Mouse (Mus musculus) lung, embryonic 14.5 days (tissue): ENCODE data around the gene Sbno2. TPM values are rescaled to one million over a fixed set of nuclear protein-coding genes. Genes with fewer than 3 reads are reported as not detected.
A peak's percentile ranks its signal among the peaks of the same experiment; 100 is the strongest.

ENCODE experiments used
- ATAC-seq: fragments of 200-750 bp; cut with Nextera tagmentation; 2 replicates; pipeline ENCODE4 v1.8.0; 2017; ENCODE audit warnings: mild to moderate bottlenecking, moderate TSS enrichment, moderate library complexity; ENCODE audit not compliant: insufficient read depth
- DNase-seq: peaks from one replicate; pipeline ENCODE4 v3.0.0-alpha.2; 2015
- H3K27ac ChIP-seq: fragments of 300-500 bp; sonication (generic); 2 replicates; pipeline ENCODE4 v1.5.1; 2014; ENCODE audit warnings: low read depth, mild to moderate bottlenecking, moderate library complexity
- H3K27me3 ChIP-seq: fragments of 300-500 bp; sonication (generic); 2 replicates; pipeline ENCODE4 v1.6.1; 2014; ENCODE audit warnings: low read length, control low read depth; ENCODE audit not compliant: insufficient read depth
- H3K36me3 ChIP-seq: fragments of 300-500 bp; sonication (generic); 2 replicates; pipeline ENCODE4 v1.6.1; 2014; ENCODE audit warnings: control low read depth; ENCODE audit not compliant: insufficient read depth
- H3K4me1 ChIP-seq: fragments of 300-500 bp; sonication (generic); 2 replicates; pipeline ENCODE4 v1.6.1; 2014; ENCODE audit warnings: antibody characterized with exemption, control low read depth; ENCODE audit not compliant: insufficient read depth
- H3K4me2 ChIP-seq: fragments of 300-500 bp; sonication (generic); 2 replicates; pipeline ENCODE4 v1.6.1; 2014; ENCODE audit warnings: mild to moderate bottlenecking
- H3K4me3 ChIP-seq: fragments of 300-500 bp; sonication (generic); 2 replicates; pipeline ENCODE4 v1.5.1; 2014; ENCODE audit warnings: low read depth, low read length
- H3K9ac ChIP-seq: fragments of 300-500 bp; sonication (generic); 2 replicates; pipeline ENCODE4 v1.6.1; 2014
- H3K9me3 ChIP-seq: fragments of 300-500 bp; sonication (generic); 2 replicates; pipeline ENCODE4 v1.6.1; 2016; ENCODE audit warnings: low read depth, low read length, control low read depth
- CTCF ChIP-seq: IDR thresholded peaks from 2 replicates; pipeline ENCODE4 v1.5.1; 2016; ENCODE audit warnings: antibody characterized with exemption, low read depth
- WGBS: fragments of 180-500 bp; shearing (Covaris S2); extraction: QIAGEN DNeasy Blood & Tissue Kit; methylation state at CpG from one replicate; pipeline ENCODE4 v1.1.7; 2014; 5-methylcytosine and 5-hydroxymethylcytosine counted together
- polyA plus RNA-seq: library from polyadenylated mRNA; unstranded; fragments of >200 nt; fragmentation: Nextera tagmentation; extraction: Ambion mirVana; gene quantifications from 2 replicates; pipeline ENCODE4 v1.2.1, GENCODE M21; 2014

Sbno2 gene
- polyA plus RNA-seq, 1 experiment from 2014 or later, result 16.3 TPM

DNA sequence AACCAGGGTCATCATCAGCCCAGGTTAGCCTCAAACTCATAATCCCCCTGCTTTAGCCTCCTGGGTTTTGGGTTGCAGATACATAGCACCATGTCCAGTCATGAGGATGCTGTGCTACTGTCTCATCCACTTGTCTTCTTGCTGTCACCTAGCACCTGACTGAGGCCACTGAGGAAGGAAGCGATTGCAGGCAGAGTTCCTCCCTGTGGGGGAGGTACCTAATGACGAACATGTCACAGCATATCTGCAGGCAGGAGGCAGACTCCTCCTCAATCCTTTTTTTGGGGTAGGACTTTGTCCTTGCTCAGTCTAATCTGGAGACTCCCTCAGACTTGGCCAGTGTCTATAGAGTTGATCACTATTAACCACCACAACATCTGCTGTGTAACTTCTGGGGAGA is 16.3 kb upstream of the Sbno2 start:
- H3K9me3 ChIP-seq, result no peaks in the 10 kb centered on the region
- ATAC-seq (no peak), DNase-seq (no peak)
- 92% methylated on average over 2 of the region's 2 CpGs for WGBS
- no peak overlapping the region for H3K4me2 ChIP-seq
- TF ChIP-seq CTCF, result no peak
- H3K27me3 ChIP-seq, result no peaks in the 10 kb centered on the region
- H3K36me3 ChIP-seq, result peaks cover 76% of the 10 kb centered on the region
- no peak overlapping the region for H3K4me3 ChIP-seq
- peaks cover 19% of the 10 kb centered on the region for H3K4me1 ChIP-seq
- H3K9ac ChIP-seq, result no peak overlapping the region
- H3K27ac ChIP-seq, result no peak overlapping the region

DNA sequence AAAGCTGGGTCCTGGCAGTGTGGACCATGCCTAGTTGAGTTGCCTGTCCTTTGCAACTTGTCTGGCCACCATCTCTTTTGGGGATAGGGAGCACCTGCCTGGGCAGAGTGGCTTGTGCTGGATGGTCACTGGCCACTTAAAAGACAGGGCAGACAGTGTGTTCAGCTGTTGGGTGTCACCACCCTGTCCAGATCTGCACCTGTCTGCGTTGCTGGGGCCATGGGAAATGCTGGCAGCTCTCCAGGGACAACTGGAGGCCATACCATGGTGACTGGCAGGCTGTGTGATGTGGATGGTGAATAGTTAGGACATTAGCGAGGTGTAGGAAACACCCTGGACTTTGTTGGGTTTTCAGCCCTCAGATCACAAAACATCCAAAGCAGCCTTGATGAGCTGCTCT is 14.8 kb upstream of the Sbno2 start:
- no peak for TF ChIP-seq CTCF
- peaks cover 19% of the 10 kb centered on the region for H3K4me1 ChIP-seq
- H3K27me3 ChIP-seq, result no peaks in the 10 kb centered on the region
- no peak overlapping the region for H3K4me2 ChIP-seq
- peaks cover 61% of the 10 kb centered on the region for H3K36me3 ChIP-seq
- no peak for ATAC-seq
- no peak overlapping the region for H3K9ac ChIP-seq
- no peak overlapping the region for H3K4me3 ChIP-seq
- DNase-seq, result no peak
- no peaks in the 10 kb centered on the region for H3K9me3 ChIP-seq
- no peak overlapping the region for H3K27ac ChIP-seq
- WGBS, result 51% methylated on average over 2 of the region's 2 CpGs

DNA sequence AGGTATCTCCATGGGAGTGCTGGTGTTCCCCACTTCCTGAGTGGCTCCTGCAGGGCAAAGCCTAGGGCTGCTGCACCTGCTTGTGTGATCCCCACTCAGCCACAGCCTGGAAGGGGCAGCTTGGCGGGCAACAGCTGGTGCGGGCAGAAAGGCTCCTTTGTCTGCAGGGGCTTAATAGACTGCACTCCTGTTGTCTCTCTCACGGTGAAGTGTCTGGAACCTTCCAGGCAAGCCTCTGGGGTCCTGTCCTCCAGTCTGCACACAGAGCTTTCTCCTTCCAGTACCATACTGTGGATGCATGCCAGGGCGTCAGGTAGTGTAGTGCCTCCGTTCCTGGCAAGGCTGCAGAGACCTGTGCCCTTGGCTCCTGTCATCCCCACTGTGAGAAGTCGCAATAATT is 13.2 kb upstream of the Sbno2 start:
- Histone ChIP-seq H3K4me3 (peak overlapping the region; percentile 97), H3K27me3 (no peaks in the 10 kb centered on the region), H3K36me3 (peaks cover 52% of the 10 kb centered on the region), H3K9ac (peak overlapping the region; percentile 91; the same call in 1 of the 2 replicates), H3K9me3 (no peaks in the 10 kb centered on the region), H3K4me2 (peak overlapping the region; percentile 91), H3K27ac (peak overlapping the region; percentile 8; the same call in 1 of the 2 replicates), H3K4me1 (peaks cover 19% of the 10 kb centered on the region)
- ATAC-seq (no peak), DNase-seq (no peak)
- no peak for TF ChIP-seq CTCF
- 66% methylated on average over 6 of the region's 6 CpGs for WGBS

DNA sequence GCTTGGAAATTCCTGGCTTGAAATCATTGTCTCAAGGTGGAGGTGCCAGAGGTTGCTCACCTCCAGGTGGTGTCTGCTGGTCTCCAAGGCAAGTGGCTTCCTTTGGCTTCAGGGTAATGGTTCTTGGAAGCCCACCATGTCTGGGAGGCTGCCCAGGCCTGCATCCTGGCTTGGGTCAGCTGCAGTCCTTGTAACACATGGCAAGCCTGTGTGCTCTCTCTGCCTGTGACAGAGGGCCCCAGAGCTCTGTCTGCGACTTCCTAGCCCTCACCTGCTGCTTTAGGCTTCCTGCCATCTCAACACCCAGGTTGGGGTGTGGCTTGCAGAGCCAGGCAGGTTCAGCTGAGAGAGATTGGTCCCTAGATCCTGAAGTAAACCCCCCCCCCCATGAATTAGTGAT is 12.4 kb upstream of the Sbno2 start:
- H3K9me3 ChIP-seq, result no peaks in the 10 kb centered on the region
- H3K27ac ChIP-seq, result 0 out of 2 replicates have a peak overlapping the region, but pooled peaks have one; percentile 8
- peak overlapping the region; percentile 97 for H3K4me3 ChIP-seq
- ATAC-seq (no peak), DNase-seq (no peak)
- 34% methylated on average over 1 of the region's 1 CpGs for WGBS
- peaks cover 19% of the 10 kb centered on the region for H3K4me1 ChIP-seq
- TF ChIP-seq CTCF, result no peak
- H3K4me2 ChIP-seq, result peak overlapping the region; percentile 91
- peaks cover 46% of the 10 kb centered on the region for H3K36me3 ChIP-seq
- no peaks in the 10 kb centered on the region for H3K27me3 ChIP-seq
- H3K9ac ChIP-seq, result peak overlapping the region; percentile 91

DNA sequence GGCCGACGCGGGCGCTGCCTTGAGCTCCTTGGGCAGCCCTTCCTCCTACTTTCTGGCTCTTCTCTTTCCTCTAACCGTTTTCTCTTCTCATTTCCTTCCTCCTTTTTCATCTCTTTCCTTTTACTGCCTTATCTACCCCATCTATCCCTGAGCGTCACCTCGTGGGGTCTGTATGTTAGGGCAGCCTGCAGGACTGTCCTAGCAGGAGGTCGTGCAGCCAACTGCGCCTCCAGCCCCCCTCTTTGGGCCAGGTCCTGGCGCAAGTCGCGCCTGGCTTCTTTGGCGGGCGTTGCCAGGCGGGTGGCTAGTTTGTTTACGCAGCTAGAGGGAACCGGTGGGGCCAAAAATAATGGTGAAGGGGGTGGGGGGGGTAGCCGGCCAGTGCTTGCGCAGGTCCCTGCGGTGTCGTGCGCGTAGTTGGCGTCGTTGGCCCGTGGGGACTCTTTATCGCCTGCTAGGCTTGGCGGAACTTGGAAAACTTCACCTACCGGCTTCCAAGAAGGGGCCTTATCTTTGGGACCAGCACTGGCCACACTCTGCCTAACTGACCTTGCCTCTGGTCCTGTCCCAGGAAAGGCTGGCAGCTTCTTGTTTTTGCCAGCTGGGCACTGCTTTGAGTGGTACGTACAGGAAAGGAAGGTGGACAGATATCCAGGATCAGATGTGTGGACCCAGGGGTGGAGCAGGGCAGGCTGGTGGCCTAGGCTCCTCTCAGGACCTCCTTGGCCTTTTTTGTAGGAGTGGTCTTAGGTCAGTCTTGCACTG is 11.7 kb upstream of the Sbno2 start:
- peak overlapping the region; percentile 97 for H3K4me3 ChIP-seq
- 0 out of 2 replicates have a peak overlapping the region, but pooled peaks have one; percentile 15 for H3K27ac ChIP-seq
- H3K9ac ChIP-seq, result peak overlapping the region; percentile 91
- under 1% methylated on average over 30 of the region's 30 CpGs for WGBS
- H3K9me3 ChIP-seq, result no peaks in the 10 kb centered on the region
- ATAC-seq (no peak), DNase-seq (peak; percentile 49)
- peak; percentile 13; the same call in 1 of the 2 replicates for TF ChIP-seq CTCF
- H3K27me3 ChIP-seq, result no peaks in the 10 kb centered on the region
- peak overlapping the region; percentile 91 for H3K4me2 ChIP-seq
- H3K36me3 ChIP-seq, result peaks cover 44% of the 10 kb centered on the region
- H3K4me1 ChIP-seq, result peaks cover 19% of the 10 kb centered on the region

DNA sequence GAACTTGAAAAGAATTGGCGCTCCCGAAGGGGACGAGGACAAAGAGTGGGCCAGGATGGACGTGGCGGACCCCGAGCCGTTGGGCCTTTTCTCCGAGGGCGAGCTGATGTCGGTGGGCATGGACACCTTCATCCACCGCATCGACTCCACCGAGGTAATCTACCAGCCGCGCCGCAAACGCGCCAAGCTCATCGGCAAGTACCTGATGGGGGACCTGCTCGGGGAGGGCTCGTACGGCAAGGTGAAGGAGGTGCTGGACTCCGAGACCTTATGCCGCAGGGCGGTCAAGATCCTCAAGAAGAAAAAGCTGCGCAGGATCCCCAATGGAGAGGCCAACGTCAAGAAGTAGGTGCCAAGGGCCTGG is 11.2 kb upstream of the Sbno2 start:
- Histone ChIP-seq H3K27ac (0 out of 2 replicates have a peak overlapping the region, but pooled peaks have one; percentile 84), H3K36me3 (peaks cover 38% of the 10 kb centered on the region), H3K27me3 (no peaks in the 10 kb centered on the region), H3K9me3 (no peaks in the 10 kb centered on the region), H3K4me1 (peaks cover 19% of the 10 kb centered on the region), H3K9ac (peak overlapping the region; percentile 91), H3K4me2 (peak overlapping the region; percentile 91), H3K4me3 (peak overlapping the region; percentile 97)
- DNase-seq, result peak; percentile 45
- under 1% methylated on average over 27 of the region's 27 CpGs for WGBS
- no peak for ATAC-seq
- TF ChIP-seq CTCF, result no peak

DNA sequence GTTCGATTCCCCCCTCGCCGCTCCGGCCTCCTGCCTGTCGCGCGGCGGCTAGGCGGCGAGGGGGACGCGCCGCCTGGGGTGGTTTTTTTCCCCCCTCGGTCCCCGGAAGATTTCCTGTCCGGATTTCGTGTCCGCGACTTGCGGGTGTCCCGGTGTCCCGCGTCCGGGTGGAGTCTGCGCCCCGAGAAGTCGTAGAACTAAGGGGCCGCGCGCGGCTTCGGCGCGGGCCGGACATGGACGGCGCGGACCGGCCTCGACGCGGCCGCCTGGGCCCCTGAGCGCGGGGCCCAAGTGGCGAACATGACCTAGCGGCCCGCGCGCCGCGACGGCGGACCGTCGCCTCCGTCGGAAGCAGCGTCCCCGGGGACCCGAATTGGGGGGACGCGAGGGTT is 10.6 kb upstream of the Sbno2 start:
- DNase-seq (no peak), ATAC-seq (no peak)
- no peak for TF ChIP-seq CTCF
- Histone ChIP-seq H3K4me2 (peak overlapping the region; percentile 91), H3K27me3 (no peaks in the 10 kb centered on the region), H3K27ac (peak overlapping the region; percentile 84), H3K4me3 (peak overlapping the region; percentile 97), H3K36me3 (peaks cover 33% of the 10 kb centered on the region), H3K9ac (peak overlapping the region; percentile 91), H3K4me1 (peaks cover 19% of the 10 kb centered on the region), H3K9me3 (no peaks in the 10 kb centered on the region)
- WGBS, result under 1% methylated on average over 63 of the region's 63 CpGs
